Mouse (Mus musculus) lung, adult 2 months (tissue): ENCODE measurements around the gene Dcst2.

ENCODE experiments used
- CTCF ChIP-seq: fragments of 200-500 bp; IDR thresholded peaks from 2 replicates; pipeline ENCODE4 v1.5.1; 2011; ENCODE audit warnings: mild to moderate bottlenecking, low read length, control low read depth; ENCODE audit not compliant: insufficient read depth
- POLR2A ChIP-seq: fragments of 200-500 bp; IDR thresholded peaks from 2 replicates; pipeline ENCODE4 v1.6.1; 2011; ENCODE audit warnings: low read depth, mild to moderate bottlenecking, control low read depth, low read length, borderline replicate concordance; ENCODE audit errors: extremely low read depth

GRCm38 (mm10) chr3:89337721-89338578 lies 23.8 kb upstream of the Dcst2 start, which contains the start of gene Efna4:
- TF ChIP-seq CTCF, result no peak
- TF ChIP-seq POLR2A, result no peak
